Mouse (Mus musculus) midbrain, embryonic 10.5 days (tissue): ENCODE data around the gene Brat1. TPM values are rescaled to one million over a fixed set of nuclear protein-coding genes. Genes with fewer than 3 reads are reported as not detected.

Source experiments
- DNase-seq: peaks from one replicate; pipeline ENCODE4 v3.0.0-alpha.2; 2017; ENCODE audit warnings: low spot score
- H3K27ac ChIP-seq: fragments of 300-500 bp; sonication (generic); replicated peaks from 2 replicates; pipeline ENCODE4 v1.5.1; 2016; ENCODE audit warnings: mild to moderate bottlenecking
- H3K27me3 ChIP-seq: fragments of 300-500 bp; sonication (generic); 2 replicates; pipeline ENCODE4 v1.6.1; 2016; ENCODE audit warnings: low read depth, mild to moderate bottlenecking; ENCODE audit not compliant: poor library complexity, severe bottlenecking
- H3K36me3 ChIP-seq: fragments of 300-500 bp; sonication (generic); 2 replicates; pipeline ENCODE4 v1.6.1; 2016; ENCODE audit warnings: mild to moderate bottlenecking, moderate library complexity
- H3K4me1 ChIP-seq: fragments of 300-500 bp; sonication (generic); 2 replicates; pipeline ENCODE4 v1.6.1; 2016
- H3K4me3 ChIP-seq: fragments of 300-500 bp; sonication (generic); 2 replicates; pipeline ENCODE4 v1.5.1; 2016; ENCODE audit warnings: mild to moderate bottlenecking, moderate library complexity
- H3K9me3 ChIP-seq: fragments of 300-500 bp; sonication (generic); replicated peaks from 2 replicates; pipeline ENCODE4 v1.6.1; 2016; ENCODE audit warnings: mild to moderate bottlenecking
- WGBS: fragments of 180-500 bp; shearing (Covaris S2); methylation state at CpG from one replicate; pipeline ENCODE4 v1.1.7; 2016; 5-methylcytosine and 5-hydroxymethylcytosine counted together
- polyA plus RNA-seq: library from polyadenylated mRNA; unstranded; fragments of >200 nt; fragmentation: Nextera tagmentation; extraction: Ambion mirVana; gene quantifications from 2 replicates; pipeline ENCODE4 v1.2.1, GENCODE M21; 2016

Brat1 gene
- polyA plus RNA-seq, 1 experiment from 2014 or later = 22.3 TPM

GRCm38 (mm10) chr5:140703480-140704377, 1.1 kb upstream of the Brat1 start:
- H3K36me3 ChIP-seq = peaks cover 30% of the 10 kb centered on the region
- H3K27me3 ChIP-seq = no peaks in the 10 kb centered on the region
- H3K27ac ChIP-seq = peak overlapping the region; percentile 97
- H3K4me3 ChIP-seq = peak overlapping the region; percentile 75
- WGBS = 40% methylated on average over 17 of the region's 17 CpGs
- no peaks in the 10 kb centered on the region for H3K9me3 ChIP-seq
- DNase-seq = peak; percentile 23
- H3K4me1 ChIP-seq = peaks cover 54% of the 10 kb centered on the region

GRCm38 (mm10) chr5:140705501-140706171, 825 bp downstream of the Brat1 start:
- H3K27ac ChIP-seq = peak overlapping the region; percentile 97
- peak overlapping the region; percentile 75 for H3K4me3 ChIP-seq
- no peak for DNase-seq
- WGBS = 70% methylated on average over 7 of the region's 7 CpGs
- peaks cover 31% of the 10 kb centered on the region for H3K36me3 ChIP-seq
- no peaks in the 10 kb centered on the region for H3K27me3 ChIP-seq
- no peaks in the 10 kb centered on the region for H3K9me3 ChIP-seq
- H3K4me1 ChIP-seq = peaks cover 42% of the 10 kb centered on the region

- Histone ChIP-seq H3K4me1 (peaks cover 9% of the 10 kb centered on the region), H3K4me3 (no peak overlapping the region), H3K27ac (no peak overlapping the region), H3K27me3 (no peaks in the 10 kb centered on the region), H3K9me3 (no peaks in the 10 kb centered on the region), H3K36me3 (peaks cover 77% of the 10 kb centered on the region)
- 90% methylated on average over 6 of the region's 6 CpGs for WGBS
- DNase-seq = no peak
Measured at GRCm38 (mm10) chr5:140710315-140710714, 5.5 kb downstream of the Brat1 start.

- H3K27ac ChIP-seq = no peak overlapping the region
- peaks cover 2% of the 10 kb centered on the region for H3K4me1 ChIP-seq
- no peak overlapping the region for H3K4me3 ChIP-seq
- WGBS = 87% methylated on average over 5 of the region's 5 CpGs
- DNase-seq = no peak
- H3K27me3 ChIP-seq = no peaks in the 10 kb centered on the region
- H3K9me3 ChIP-seq = no peaks in the 10 kb centered on the region
- peaks cover 85% of the 10 kb centered on the region for H3K36me3 ChIP-seq
Measured at GRCm38 (mm10) chr5:140711040-140711439, 6.2 kb downstream of the Brat1 start.

GRCm38 (mm10) chr5:140720773-140721172, 16.0 kb downstream of the Brat1 start:
- 87% methylated on average over 7 of the region's 7 CpGs for WGBS
- Histone ChIP-seq H3K27me3 (no peaks in the 10 kb centered on the region), H3K4me1 (no peaks in the 10 kb centered on the region), H3K27ac (no peak overlapping the region), H3K9me3 (no peaks in the 10 kb centered on the region; the same call in 1 of the 2 replicates), H3K4me3 (no peak overlapping the region), H3K36me3 (peaks cover 45% of the 10 kb centered on the region)
- no peak for DNase-seq

GRCm38 (mm10) chr5:140722121-140722520, 17.3 kb downstream of the Brat1 start:
- peaks cover 32% of the 10 kb centered on the region for H3K36me3 ChIP-seq
- no peaks in the 10 kb centered on the region; the same call in 1 of the 2 replicates for H3K9me3 ChIP-seq
- no peak overlapping the region for H3K4me3 ChIP-seq
- 84% methylated on average over 3 of the region's 3 CpGs for WGBS
- H3K27ac ChIP-seq = no peak overlapping the region
- no peaks in the 10 kb centered on the region for H3K4me1 ChIP-seq
- no peak for DNase-seq
- H3K27me3 ChIP-seq = no peaks in the 10 kb centered on the region

- Histone ChIP-seq H3K27me3 (no peaks in the 10 kb centered on the region), H3K36me3 (peaks cover 15% of the 10 kb centered on the region), H3K4me3 (no peak within 1 kb of the TSS), H3K4me1 (no peaks in the 10 kb centered on the region), H3K9me3 (no peaks in the 10 kb centered on the region; the same call in 1 of the 2 replicates), H3K27ac (no peak within 1 kb of the TSS)
- no peak for DNase-seq
- 79% methylated on average over 13 of the region's 13 CpGs for WGBS
Measured at GRCm38 (mm10) chr5:140723822-140724221, 19.0 kb downstream of the Brat1 start, which contains the start of gene Amz1. Gene Amz1 (plus strand): TSS chr5:140724127.

GRCm38 (mm10) chr5:140726062-140726839, 21.4 kb downstream of the Brat1 start:
- Histone ChIP-seq H3K4me1 (no peaks in the 10 kb centered on the region), H3K4me3 (no peak overlapping the region), H3K36me3 (no peaks in the 10 kb centered on the region), H3K9me3 (no peaks in the 10 kb centered on the region), H3K27ac (peak overlapping the region; percentile 23; the same call in 1 of the 2 replicates), H3K27me3 (no peaks in the 10 kb centered on the region)
- no peak for DNase-seq
- WGBS = 90% methylated on average over 7 of the region's 7 CpGs

- WGBS = 87% methylated on average over 17 of the region's 17 CpGs
- Histone ChIP-seq H3K4me1 (no peaks in the 10 kb centered on the region), H3K4me3 (no peak overlapping the region), H3K27me3 (no peaks in the 10 kb centered on the region), H3K27ac (no peak overlapping the region), H3K36me3 (no peaks in the 10 kb centered on the region), H3K9me3 (no peaks in the 10 kb centered on the region)
- DNase-seq = no peak
Measured at GRCm38 (mm10) chr5:140726946-140727740, 22.3 kb downstream of the Brat1 start.

GRCm38 (mm10) chr5:140731040-140731797, 26.4 kb downstream of the Brat1 start:
- Histone ChIP-seq H3K9me3 (peaks cover 1% of the 10 kb centered on the region; the same call in 1 of the 2 replicates), H3K4me1 (peaks cover 12% of the 10 kb centered on the region), H3K4me3 (no peak overlapping the region), H3K27me3 (peaks cover 23% of the 10 kb centered on the region), H3K36me3 (no peaks in the 10 kb centered on the region), H3K27ac (no peak overlapping the region)
- no peak for DNase-seq
- WGBS = 90% methylated on average over 11 of the region's 11 CpGs

- 69% methylated on average over 4 of the region's 4 CpGs for WGBS
Measured at GRCm38 (mm10) chr5:140732195-140732594, 27.4 kb downstream of the Brat1 start.

More at GRCm38 (mm10) chr5:140732195-140732594, 27.4 kb downstream of the Brat1 start:
- Histone ChIP-seq H3K4me1 (peaks cover 13% of the 10 kb centered on the region), H3K9me3 (peaks cover 5% of the 10 kb centered on the region; the same call in 1 of the 2 replicates), H3K27ac (no peak overlapping the region), H3K27me3 (peaks cover 33% of the 10 kb centered on the region), H3K36me3 (no peaks in the 10 kb centered on the region), H3K4me3 (no peak overlapping the region)
- no peak for DNase-seq
